Comparison of ENCODE assay signal across 18 mouse cellular contexts in genomic region chr6:48668022-48668421, GRCm38 (mm10). TPM values are rescaled to one million over a fixed set of nuclear protein-coding genes. Genes with fewer than 3 reads are reported as not detected.
"Had no signal": no experiment of that assay in that cellular context is flagged by ENCODE, and none has a peak within 500 bp of the region (broad histone marks: within the 10 kb centered on the region; RNA-seq: fewer than 3 reads in every experiment).

No protein-coding gene starts in this region.

- DNase-seq: liver, embryonic 13.5 days; lung, adult 18-20 months; lung, embryonic 14.5 days; lung, postnatal 14 days; lung, postnatal 36 days; right cerebral cortex, postnatal 14 days; thymus, postnatal 14 days; thymus, postnatal 36 days had no signal

- H3K36me3 ChIP-seq: liver, embryonic 13.5 days; liver, embryonic 15.5 days; midbrain, embryonic 13.5 days; midbrain, embryonic 15.5 days; neural tube, embryonic 12.5 days; stomach, embryonic 15.5 days had no signal

- H3K9ac ChIP-seq: liver, embryonic 13.5 days; liver, embryonic 15.5 days; lung, embryonic 14.5 days; midbrain, embryonic 13.5 days; midbrain, embryonic 15.5 days; neural tube, embryonic 12.5 days; stomach, embryonic 15.5 days had no signal

- H3K4me1 ChIP-seq: midbrain, embryonic 13.5 days; midbrain, embryonic 15.5 days; neural tube, embryonic 12.5 days; stomach, embryonic 15.5 days had no signal

- H3K4me2 ChIP-seq: liver, embryonic 13.5 days; liver, embryonic 15.5 days; lung, embryonic 14.5 days; midbrain, embryonic 11.5 days; midbrain, embryonic 13.5 days; midbrain, embryonic 15.5 days; neural tube, embryonic 12.5 days; stomach, embryonic 15.5 days had no signal

- H3K4me3 ChIP-seq: liver, embryonic 13.5 days; liver, embryonic 15.5 days; megakaryocyte, embryonic 14.5 days; midbrain, embryonic 13.5 days; midbrain, embryonic 15.5 days; neural tube, embryonic 12.5 days; stomach, embryonic 15.5 days had no signal

- H3K27me3 ChIP-seq: liver, embryonic 13.5 days; liver, embryonic 15.5 days; midbrain, embryonic 13.5 days; midbrain, embryonic 15.5 days; neural tube, embryonic 12.5 days; stomach, embryonic 15.5 days had no signal

- H3K27ac ChIP-seq: liver, embryonic 13.5 days; liver, embryonic 15.5 days; macrophage; midbrain, embryonic 13.5 days; midbrain, embryonic 15.5 days; neural tube, embryonic 12.5 days; stomach, embryonic 15.5 days; stomach, postnatal 0 days had no signal

- H3K9me3 ChIP-seq: liver, embryonic 13.5 days; liver, embryonic 15.5 days; megakaryocyte, embryonic 14.5 days; midbrain, embryonic 13.5 days; midbrain, embryonic 15.5 days; neural tube, embryonic 12.5 days; stomach, embryonic 15.5 days had no signal

- ATAC-seq: midbrain, embryonic 13.5 days; midbrain, embryonic 15.5 days had no signal

RNA-seq across cellular contexts. Expression of gene AI854703, which starts 41.5 kb away (rescaled TPM):
- total RNA-seq: monocyte, adult 5-6 weeks had no signal
